Mouse (Mus musculus) C2C12 (cell line): ENCODE measurements around the gene Atp1a2.

Experiments
- CEBPB ChIP-seq: IDR thresholded peaks from one replicate; pipeline ENCODE4 v1.6.1; 2011; ENCODE audit warnings: low read depth, mild to moderate bottlenecking, control low read depth, moderate library complexity
- CTCF ChIP-seq: IDR thresholded peaks from one replicate; pipeline ENCODE4 v1.5.1; 2011; ENCODE audit not compliant: control insufficient read depth, insufficient read depth, insufficient read length
- FOSL1 ChIP-seq: IDR thresholded peaks from one replicate; pipeline ENCODE4 v1.8.0; 2011; ENCODE audit warnings: mild to moderate bottlenecking, low read length; ENCODE audit not compliant: poor library complexity, insufficient read depth, severe bottlenecking
- MAX ChIP-seq: IDR thresholded peaks from one replicate; pipeline ENCODE4 v1.6.1; 2011; ENCODE audit warnings: mild to moderate bottlenecking, control low read depth
- MYOD1 ChIP-seq: IDR thresholded peaks from one replicate; pipeline ENCODE4 v1.6.1; 2011; ENCODE audit warnings: low read depth; ENCODE audit not compliant: control insufficient read depth, insufficient read length
- USF1 ChIP-seq: IDR thresholded peaks from one replicate; pipeline ENCODE4 v1.6.1; 2011; ENCODE audit warnings: low read depth, mild to moderate bottlenecking, control low read depth, moderate library complexity

GRCm38 (mm10) chr1:172326684-172327083 lies 28.8 kb upstream of the Atp1a2 start:
- TF ChIP-seq USF1 (no peak), CTCF (no peak), MAX (no peak), MYOD1 (no peak), CEBPB (no peak), FOSL1 (no peak)
